Mouse (Mus musculus) heart, postnatal 0 days (tissue): ENCODE data around the gene Gm5127.

ENCODE experiments used
- CTCF ChIP-seq: IDR thresholded peaks from 2 replicates; pipeline ENCODE4 v1.5.1; 2016; ENCODE audit warnings: antibody characterized with exemption, control low read depth, low read depth
- EP300 ChIP-seq: IDR thresholded peaks from 2 replicates; pipeline ENCODE4 v1.6.1; 2016; ENCODE audit warnings: antibody characterized with exemption, low read depth

GRCm38 (mm10) chrX:106580410-106580809 lies 2.6 kb upstream of the Gm5127 start:
- no peak for TF ChIP-seq EP300
- no peak for TF ChIP-seq CTCF
